Mouse (Mus musculus) erythroblast, embryonic 14.5 days (primary cell): ENCODE measurements around the gene Cdk9.

Experiments
- GATA1 ChIP-seq: IDR thresholded peaks from 2 replicates; pipeline ENCODE4 v1.6.1; 2012; ENCODE audit warnings: low read length, inconsistent platforms, mixed read lengths
- TAL1 ChIP-seq: IDR thresholded peaks from 3 replicates; pipeline ENCODE4 v1.6.1; 2012; ENCODE audit warnings: low read length, inconsistent platforms, mixed read lengths

GRCm38 (mm10) chr2:32665345-32665744 lies 47.5 kb downstream of the Cdk9 start:
- TF ChIP-seq GATA1: no peak
- no peak for TF ChIP-seq TAL1
